Mouse (Mus musculus): ENCODE measurements at regions not wholly inside any gene's neighbourhood (a gene's known extent, or its start where the extent isn't known, plus 50 kb on each side); places are given as distances from the start of the nearest gene placed in this dataset.
"Not testable (repeated sequence)": the region's sequence is repeated elsewhere in the genome, so short reads cannot be mapped to it uniquely, and the experiment has no call there.

DNA sequence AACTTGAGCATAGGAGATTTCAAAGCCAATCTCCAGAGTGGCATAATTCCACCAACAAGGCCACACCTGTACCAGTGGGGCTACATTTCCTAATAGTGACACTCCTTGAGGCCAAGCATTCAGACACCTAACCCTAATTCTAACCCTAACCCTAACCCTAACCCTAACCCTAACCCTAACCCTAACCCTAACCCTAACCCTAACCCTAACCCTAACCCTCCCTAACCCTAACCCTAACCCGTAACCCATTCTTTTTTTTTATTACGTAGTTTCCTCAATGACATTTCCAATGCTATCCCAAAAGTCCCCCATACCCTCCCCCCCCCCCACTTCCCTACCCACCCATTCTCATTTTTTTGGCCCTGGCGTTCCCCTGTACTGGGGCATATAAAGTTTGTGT, 609.9 kb upstream of the Map3k7 start:
- not testable (repeated sequence) for DNase-seq (ENCODE audit: low spot score); H3K4me1 ChIP-seq (replicated peaks; ENCODE audit: control insufficient read depth, insufficient read depth, low read length); H3K27me3 ChIP-seq (replicated peaks; ENCODE audit: control insufficient read depth, insufficient read depth, low read length); H3K4me3 ChIP-seq (ENCODE audit: low read depth, low read length); H3K9me3 ChIP-seq (ENCODE audit: control insufficient read depth, low read length); H3K9ac ChIP-seq (ENCODE audit: low read depth, low read length); ATAC-seq (replicated peaks; ENCODE audit: low FRiP score); H3K36me3 ChIP-seq (ENCODE audit: control insufficient read depth, insufficient read depth, low read length); H3K4me2 ChIP-seq; H3K27ac ChIP-seq (ENCODE audit: low read depth, low read length)
- 82% methylated on average over 2 of the region's 3 CpGs for WGBS

- 66% methylated on average over 2 of the region's 2 CpGs for WGBS
- ATAC-seq (replicated peaks; ENCODE audit: low FRiP score) = no peak
- no peak overlapping the region for H3K4me3 ChIP-seq (ENCODE audit: low read depth, low read length)
Observed at GRCm38 (mm10) chr4:31354953-31355352, 608.9 kb upstream of the Map3k7 start.

GRCm38 (mm10) chr4:31366172-31366571, 597.7 kb upstream of the Map3k7 start:
- Histone ChIP-seq H3K36me3 (ENCODE audit: control insufficient read depth, insufficient read depth, low read length) (no peaks in the 10 kb centered on the region), H3K27me3 (replicated peaks; ENCODE audit: control insufficient read depth, insufficient read depth, low read length) (no peaks in the 10 kb centered on the region), H3K9ac (ENCODE audit: low read depth, low read length) (no peak overlapping the region), H3K27ac (ENCODE audit: low read depth, low read length) (no peak overlapping the region), H3K4me1 (replicated peaks; ENCODE audit: control insufficient read depth, insufficient read depth, low read length) (no peaks in the 10 kb centered on the region), H3K4me3 (ENCODE audit: low read depth, low read length) (no peak overlapping the region), H3K4me2 (no peak overlapping the region), H3K9me3 (ENCODE audit: control insufficient read depth, low read length) (no peaks in the 10 kb centered on the region)
- DNase-seq (ENCODE audit: low spot score) = no peak
- ATAC-seq (replicated peaks; ENCODE audit: low FRiP score) = no peak
- 44% methylated on average over 1 of the region's 1 CpGs for WGBS

More at GRCm38 (mm10) chr4:31354953-31355352, 608.9 kb upstream of the Map3k7 start:
- DNase-seq (ENCODE audit: low spot score) = no peak
- H3K36me3 ChIP-seq (ENCODE audit: control insufficient read depth, insufficient read depth, low read length) = no peaks in the 10 kb centered on the region
- H3K9me3 ChIP-seq (ENCODE audit: control insufficient read depth, low read length) = no peaks in the 10 kb centered on the region
- no peaks in the 10 kb centered on the region for H3K4me1 ChIP-seq (replicated peaks; ENCODE audit: control insufficient read depth, insufficient read depth, low read length)
- H3K9ac ChIP-seq (ENCODE audit: low read depth, low read length) = no peak overlapping the region
- H3K27me3 ChIP-seq (replicated peaks; ENCODE audit: control insufficient read depth, insufficient read depth, low read length) = no peaks in the 10 kb centered on the region
- H3K27ac ChIP-seq (ENCODE audit: low read depth, low read length) = no peak overlapping the region
- H3K4me2 ChIP-seq = no peak overlapping the region

DNA sequence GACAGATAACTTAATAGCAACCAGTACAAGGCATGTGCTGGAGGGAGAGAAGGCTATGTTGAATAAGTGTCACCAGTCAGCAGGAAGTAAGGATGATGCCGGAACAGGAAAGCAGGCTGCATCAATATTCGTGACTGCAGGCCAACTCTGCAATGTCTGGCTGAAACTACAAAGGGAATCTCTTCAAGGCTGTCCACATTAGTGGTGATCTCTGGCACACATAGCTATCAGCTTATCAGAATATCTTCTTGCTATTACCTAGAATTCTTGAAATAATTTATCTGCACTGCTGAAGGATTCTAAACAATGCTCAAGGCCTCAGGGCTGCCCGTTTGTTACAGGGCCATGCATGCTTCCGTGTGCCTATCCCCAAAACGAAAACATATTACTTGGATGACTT, 596.9 kb upstream of the Map3k7 start:
- no peaks in the 10 kb centered on the region for H3K9me3 ChIP-seq (ENCODE audit: control insufficient read depth, low read length)
- no peak overlapping the region for H3K9ac ChIP-seq (ENCODE audit: low read depth, low read length)
- DNase-seq (ENCODE audit: low spot score) = no peak
- H3K36me3 ChIP-seq (ENCODE audit: control insufficient read depth, insufficient read depth, low read length) = no peaks in the 10 kb centered on the region
- no peaks in the 10 kb centered on the region for H3K27me3 ChIP-seq (replicated peaks; ENCODE audit: control insufficient read depth, insufficient read depth, low read length)
- H3K4me3 ChIP-seq (ENCODE audit: low read depth, low read length) = no peak overlapping the region
- H3K4me2 ChIP-seq = no peak overlapping the region
- ATAC-seq (replicated peaks; ENCODE audit: low FRiP score) = no peak
- H3K27ac ChIP-seq (ENCODE audit: low read depth, low read length) = no peak overlapping the region
- H3K4me1 ChIP-seq (replicated peaks; ENCODE audit: control insufficient read depth, insufficient read depth, low read length) = no peaks in the 10 kb centered on the region
- whole genome bisulfite sequencing = 79% methylated on average over 5 of the region's 5 CpGs

DNA sequence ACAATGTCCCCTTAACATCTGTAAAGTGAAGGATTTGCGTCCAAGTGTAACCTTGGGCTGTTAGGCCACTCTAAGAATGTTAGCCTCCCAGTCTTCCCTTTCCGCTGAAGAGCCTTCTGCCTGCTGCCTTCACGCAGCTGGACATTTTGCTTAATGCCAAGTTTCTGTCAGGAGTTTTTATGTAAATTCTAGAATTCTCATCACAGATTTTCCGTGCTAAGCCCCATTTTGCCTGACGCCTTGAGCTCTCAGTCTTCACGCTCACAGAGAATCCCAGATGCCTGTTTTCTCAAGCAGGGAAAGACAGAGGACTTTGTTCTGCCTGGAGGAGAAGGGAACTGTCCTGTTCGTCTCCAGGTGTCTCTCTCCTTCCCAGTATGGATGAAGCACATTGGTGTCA, 593.8 kb upstream of the Map3k7 start:
- Histone ChIP-seq H3K9me3 (ENCODE audit: control insufficient read depth, low read length) (no peaks in the 10 kb centered on the region), H3K27ac (ENCODE audit: low read depth, low read length) (no peak overlapping the region), H3K4me2 (no peak overlapping the region), H3K36me3 (ENCODE audit: control insufficient read depth, insufficient read depth, low read length) (no peaks in the 10 kb centered on the region), H3K4me3 (ENCODE audit: low read depth, low read length) (no peak overlapping the region), H3K9ac (ENCODE audit: low read depth, low read length) (no peak overlapping the region), H3K27me3 (replicated peaks; ENCODE audit: control insufficient read depth, insufficient read depth, low read length) (no peaks in the 10 kb centered on the region), H3K4me1 (replicated peaks; ENCODE audit: control insufficient read depth, insufficient read depth, low read length) (no peaks in the 10 kb centered on the region)
- 78% methylated on average over 7 of the region's 7 CpGs for WGBS
- ATAC-seq (replicated peaks; ENCODE audit: low FRiP score) (no peak), DNase-seq (ENCODE audit: low spot score) (no peak)

DNA sequence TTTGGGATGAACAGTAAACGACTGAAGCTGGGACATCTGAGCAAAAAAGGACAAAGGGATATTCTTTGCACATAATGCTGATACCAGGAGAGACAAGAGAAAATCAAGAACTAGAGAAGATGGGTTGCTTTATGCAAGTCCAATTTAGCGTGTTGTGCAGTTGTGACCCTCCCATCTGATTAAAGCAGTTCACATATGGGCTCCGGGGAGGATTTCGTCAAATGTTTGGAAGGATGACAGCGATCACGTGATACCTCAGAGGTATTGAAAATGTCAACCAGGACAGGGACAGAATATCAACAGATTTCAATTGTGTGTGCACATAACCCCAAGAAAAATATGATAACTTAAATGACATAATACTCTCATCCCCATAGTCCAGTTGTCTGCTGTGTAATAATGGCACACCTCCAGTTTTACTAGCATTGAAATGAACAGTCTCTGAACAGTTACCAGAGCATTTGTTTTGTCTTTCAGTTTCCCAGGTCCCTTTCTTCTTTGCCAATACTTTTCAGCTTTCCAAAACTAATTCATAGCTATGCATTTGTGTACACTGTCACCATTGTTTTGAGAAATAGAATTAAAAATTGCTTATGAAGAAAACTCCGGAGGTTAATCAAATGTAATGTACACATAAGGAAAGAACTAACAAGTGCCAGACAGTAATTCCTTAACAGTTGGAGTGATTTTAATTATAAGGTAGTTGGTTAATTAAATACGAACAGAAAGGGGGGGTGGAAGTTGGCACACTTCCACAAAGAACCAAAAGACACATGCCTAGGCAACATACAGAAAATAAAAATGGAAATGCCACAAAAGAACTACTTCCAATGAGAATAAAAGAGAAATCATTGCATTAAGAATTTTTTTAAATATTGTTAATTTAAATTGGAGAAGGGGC, 582.6 kb upstream of the Map3k7 start:
- Histone ChIP-seq H3K27ac (ENCODE audit: low read depth, low read length) (no peak overlapping the region), H3K27me3 (replicated peaks; ENCODE audit: control insufficient read depth, insufficient read depth, low read length) (no peaks in the 10 kb centered on the region), H3K4me1 (replicated peaks; ENCODE audit: control insufficient read depth, insufficient read depth, low read length) (no peaks in the 10 kb centered on the region), H3K4me3 (ENCODE audit: low read depth, low read length) (no peak overlapping the region), H3K9ac (ENCODE audit: low read depth, low read length) (no peak overlapping the region), H3K36me3 (ENCODE audit: control insufficient read depth, insufficient read depth, low read length) (no peaks in the 10 kb centered on the region), H3K4me2 (no peak overlapping the region), H3K9me3 (ENCODE audit: control insufficient read depth, low read length) (no peaks in the 10 kb centered on the region)
- WGBS = 87% methylated on average over 8 of the region's 8 CpGs
- no peak for ATAC-seq (replicated peaks; ENCODE audit: low FRiP score)
- DNase-seq (ENCODE audit: low spot score) = no peak

GRCm38 (mm10) chr4:31392932-31393632, 570.8 kb upstream of the Map3k7 start:
- 71% methylated on average over 4 of the region's 4 CpGs for WGBS
- no peaks in the 10 kb centered on the region for H3K4me1 ChIP-seq (replicated peaks; ENCODE audit: control insufficient read depth, insufficient read depth, low read length)
- no peak overlapping the region for H3K4me3 ChIP-seq (ENCODE audit: low read depth, low read length)
- H3K9me3 ChIP-seq (ENCODE audit: control insufficient read depth, low read length) = no peaks in the 10 kb centered on the region
- H3K36me3 ChIP-seq (ENCODE audit: control insufficient read depth, insufficient read depth, low read length) = no peaks in the 10 kb centered on the region
- no peaks in the 10 kb centered on the region for H3K27me3 ChIP-seq (replicated peaks; ENCODE audit: control insufficient read depth, insufficient read depth, low read length)
- H3K27ac ChIP-seq (ENCODE audit: low read depth, low read length) = no peak overlapping the region
- ATAC-seq (replicated peaks; ENCODE audit: low FRiP score) (no peak), DNase-seq (ENCODE audit: low spot score) (no peak)
- no peak overlapping the region for H3K4me2 ChIP-seq
- no peak overlapping the region for H3K9ac ChIP-seq (ENCODE audit: low read depth, low read length)

DNA sequence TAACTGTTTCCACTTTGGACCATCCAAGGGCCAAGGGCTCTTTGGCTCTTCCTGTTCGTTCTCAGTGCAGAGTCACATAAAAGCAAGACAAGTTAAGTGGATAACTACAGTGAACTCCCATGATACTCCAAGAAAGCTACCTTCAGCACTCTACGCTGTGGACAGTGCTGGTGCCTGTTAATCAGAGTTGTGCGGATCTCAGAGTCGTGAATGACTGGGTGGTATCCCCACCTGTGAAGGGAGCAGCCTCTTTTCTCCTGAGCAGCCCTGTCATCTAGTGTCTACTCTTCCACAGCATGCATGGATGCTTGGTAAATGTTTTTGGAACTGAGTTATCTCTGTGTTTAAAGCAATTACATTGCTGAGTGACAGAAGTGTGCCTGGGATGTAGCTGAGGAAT, 568.4 kb upstream of the Map3k7 start:
- Histone ChIP-seq H3K4me1 (replicated peaks; ENCODE audit: control insufficient read depth, insufficient read depth, low read length) (no peaks in the 10 kb centered on the region), H3K9me3 (ENCODE audit: control insufficient read depth, low read length) (no peaks in the 10 kb centered on the region), H3K36me3 (ENCODE audit: control insufficient read depth, insufficient read depth, low read length) (no peaks in the 10 kb centered on the region), H3K4me2 (no peak overlapping the region), H3K9ac (ENCODE audit: low read depth, low read length) (no peak overlapping the region), H3K4me3 (ENCODE audit: low read depth, low read length) (no peak overlapping the region), H3K27ac (ENCODE audit: low read depth, low read length) (no peak overlapping the region), H3K27me3 (replicated peaks; ENCODE audit: control insufficient read depth, insufficient read depth, low read length) (no peaks in the 10 kb centered on the region)
- DNase-seq (ENCODE audit: low spot score) (no peak), ATAC-seq (replicated peaks; ENCODE audit: low FRiP score) (no peak)
- 55% methylated on average over 4 of the region's 4 CpGs for WGBS

DNA sequence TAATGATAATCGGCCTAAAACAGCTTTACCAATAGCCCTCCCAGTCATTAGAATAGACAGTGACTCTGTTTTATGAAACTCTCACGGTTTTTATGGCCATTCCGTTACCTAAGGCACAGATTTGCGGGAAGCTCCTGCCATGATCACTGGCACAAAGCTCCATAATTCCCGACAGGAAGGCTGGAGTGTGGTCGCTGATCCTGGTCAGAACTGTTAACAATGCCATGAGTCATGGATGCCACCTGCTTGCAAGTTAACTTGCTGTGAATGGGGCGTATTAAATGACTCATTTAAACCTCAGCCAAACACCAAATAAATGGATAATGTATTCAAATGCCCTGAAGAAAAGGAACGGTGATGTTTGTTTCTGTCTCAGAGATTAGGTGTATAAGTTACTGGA, 559.9 kb upstream of the Map3k7 start:
- Histone ChIP-seq H3K4me1 (replicated peaks; ENCODE audit: control insufficient read depth, insufficient read depth, low read length) (no peaks in the 10 kb centered on the region), H3K9me3 (ENCODE audit: control insufficient read depth, low read length) (no peaks in the 10 kb centered on the region; the same call in 1 of the 2 replicates), H3K27ac (ENCODE audit: low read depth, low read length) (no peak overlapping the region), H3K27me3 (replicated peaks; ENCODE audit: control insufficient read depth, insufficient read depth, low read length) (no peaks in the 10 kb centered on the region), H3K9ac (ENCODE audit: low read depth, low read length) (no peak overlapping the region), H3K4me2 (no peak overlapping the region), H3K4me3 (ENCODE audit: low read depth, low read length) (no peak overlapping the region), H3K36me3 (ENCODE audit: control insufficient read depth, insufficient read depth, low read length) (no peaks in the 10 kb centered on the region)
- ATAC-seq (replicated peaks; ENCODE audit: low FRiP score) = no peak
- DNase-seq (ENCODE audit: low spot score) = no peak
- 77% methylated on average over 8 of the region's 8 CpGs for WGBS
